ENCODE assay signal across 13 mouse cellular contexts in the genomic region with DNA sequence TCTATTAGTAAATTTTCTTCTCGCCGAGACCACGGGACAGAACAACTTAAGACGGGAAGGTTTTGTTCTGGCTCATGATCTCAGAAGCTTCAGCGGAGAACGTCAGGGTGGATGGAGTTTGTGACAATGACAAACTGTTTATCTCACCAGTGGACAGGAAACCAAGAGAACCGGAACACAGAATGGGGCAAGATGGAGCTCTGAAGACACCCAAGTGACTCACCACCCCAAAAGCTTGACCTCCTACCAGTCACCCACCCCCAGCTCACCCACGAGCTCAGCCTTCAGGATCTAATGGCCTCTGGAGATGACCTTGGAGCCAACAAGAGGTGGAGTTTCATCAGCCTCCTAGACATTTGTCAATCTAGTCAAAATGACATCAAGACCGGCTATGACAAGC.
"Had no signal": no experiment of that assay in that cellular context is flagged by ENCODE, and none has a peak within 500 bp of the region (broad histone marks: within the 10 kb centered on the region; RNA-seq: fewer than 3 reads in every experiment).

No protein-coding gene starts in this region.

- DNase-seq: kidney, adult 11 months; kidney, adult 9 months; kidney, postnatal 36 days; layer of hippocampus, adult 9-11 months; lung, embryonic 14.5 days; midbrain, embryonic 14.5 days; right cerebral cortex, postnatal 14 days; thymus, postnatal 14 days had no signal

- H3K27ac ChIP-seq: kidney, postnatal 0 days; liver, embryonic 15.5 days; neural tube, embryonic 13.5 days had no signal

- H3K9ac ChIP-seq: limb, embryonic 13.5 days; liver, embryonic 15.5 days; lung, embryonic 14.5 days; neural tube, embryonic 13.5 days; stomach, embryonic 15.5 days had no signal

- H3K4me2 ChIP-seq: limb, embryonic 13.5 days; liver, embryonic 15.5 days; lung, embryonic 14.5 days; neural tube, embryonic 13.5 days; stomach, embryonic 15.5 days had no signal

- H3K9me3 ChIP-seq: limb, embryonic 13.5 days; liver, embryonic 15.5 days; neural tube, embryonic 13.5 days; stomach, embryonic 15.5 days had no signal

- H3K27me3 ChIP-seq: limb, embryonic 13.5 days; neural tube, embryonic 13.5 days; stomach, embryonic 15.5 days had no signal

- H3K4me3 ChIP-seq: limb, embryonic 13.5 days; liver, embryonic 15.5 days; neural tube, embryonic 13.5 days; stomach, embryonic 15.5 days had no signal

- H3K36me3 ChIP-seq: limb, embryonic 13.5 days; liver, embryonic 15.5 days; neural tube, embryonic 13.5 days; stomach, embryonic 15.5 days had no signal
